Mouse (Mus musculus): ENCODE results near the gene Dop1b. TPM values are rescaled to one million over a fixed set of nuclear protein-coding genes. Genes with fewer than 3 reads are reported as not detected.
A peak's percentile ranks its signal among the peaks of the same experiment; 100 is the strongest.

Dop1b gene
- polyA plus RNA-seq, 1 experiment, result 16.9 TPM

DNA sequence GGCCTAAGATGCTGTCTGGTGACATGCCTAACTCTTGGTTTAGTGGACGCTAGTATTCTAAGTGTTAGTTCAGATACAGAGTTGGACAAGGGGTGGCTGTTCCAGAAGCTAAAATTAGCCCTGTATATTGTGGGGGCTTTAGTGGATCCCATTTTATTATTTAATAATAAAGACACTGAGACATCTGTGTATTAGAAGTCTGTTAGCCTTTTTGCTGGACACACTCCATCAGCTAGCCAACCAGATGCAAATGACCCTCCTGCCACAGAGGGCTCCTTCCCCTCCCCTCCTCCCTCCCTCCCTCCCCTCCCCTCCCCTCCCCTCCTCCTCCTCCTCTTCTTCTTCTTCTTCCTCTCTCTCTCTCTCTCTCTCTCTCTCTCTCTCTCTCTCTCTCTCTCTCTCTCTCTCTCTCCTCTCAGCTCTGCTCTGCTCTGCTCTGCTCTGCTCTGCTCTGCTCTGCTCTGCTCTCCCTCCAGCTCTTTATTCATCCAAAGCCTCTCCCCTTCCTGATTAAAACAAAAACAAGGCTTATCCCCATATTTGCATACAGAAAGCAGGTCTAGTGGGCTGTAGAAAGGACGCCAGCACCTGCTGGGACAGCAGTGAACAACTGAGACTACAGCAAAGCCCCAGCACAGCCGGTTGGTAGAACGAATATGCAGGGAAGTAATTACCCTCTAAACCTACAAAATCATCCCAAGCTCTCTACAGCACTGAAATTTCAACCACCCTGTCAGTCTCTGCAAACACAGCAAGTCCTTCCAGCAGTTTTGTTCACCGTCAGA, 78.5 kb downstream of the Dop1b start:
- Histone ChIP-seq H3K9ac (ENCODE audit: low read depth, poor library complexity, severe bottlenecking) (no peak overlapping the region), H3K4me1 (ENCODE audit: control insufficient read depth, insufficient read depth, low read length) (peaks cover 6% of the 10 kb centered on the region), H3K27me3 (ENCODE audit: control insufficient read depth, insufficient read depth, low read length, poor library complexity, severe bottlenecking) (no peaks in the 10 kb centered on the region), H3K36me3 (ENCODE audit: control insufficient read depth, insufficient read depth, low read length, poor library complexity, severe bottlenecking) (no peaks in the 10 kb centered on the region), H3K9me3 (replicated peaks; ENCODE audit: control insufficient read depth, insufficient read depth, low read length, poor library complexity, severe bottlenecking) (no peaks in the 10 kb centered on the region), H3K27ac (ENCODE audit: insufficient read depth, low read length) (peak overlapping the region; percentile 85), H3K4me3 (ENCODE audit: low read depth, low read length) (no peak overlapping the region)
- TF ChIP-seq CTCF (IDR thresholded peaks at IDR 0.05; ENCODE audit: low read depth, low read length) (no peak), POLR2A (IDR thresholded peaks at IDR 0.05; ENCODE audit: insufficient read depth, low read length) (no peak), EP300 (IDR thresholded peaks at IDR 0.05; ENCODE audit: insufficient read depth, low read depth, low read length) (peak; percentile 60; the same call in 1 of the 2 replicates)

DNA sequence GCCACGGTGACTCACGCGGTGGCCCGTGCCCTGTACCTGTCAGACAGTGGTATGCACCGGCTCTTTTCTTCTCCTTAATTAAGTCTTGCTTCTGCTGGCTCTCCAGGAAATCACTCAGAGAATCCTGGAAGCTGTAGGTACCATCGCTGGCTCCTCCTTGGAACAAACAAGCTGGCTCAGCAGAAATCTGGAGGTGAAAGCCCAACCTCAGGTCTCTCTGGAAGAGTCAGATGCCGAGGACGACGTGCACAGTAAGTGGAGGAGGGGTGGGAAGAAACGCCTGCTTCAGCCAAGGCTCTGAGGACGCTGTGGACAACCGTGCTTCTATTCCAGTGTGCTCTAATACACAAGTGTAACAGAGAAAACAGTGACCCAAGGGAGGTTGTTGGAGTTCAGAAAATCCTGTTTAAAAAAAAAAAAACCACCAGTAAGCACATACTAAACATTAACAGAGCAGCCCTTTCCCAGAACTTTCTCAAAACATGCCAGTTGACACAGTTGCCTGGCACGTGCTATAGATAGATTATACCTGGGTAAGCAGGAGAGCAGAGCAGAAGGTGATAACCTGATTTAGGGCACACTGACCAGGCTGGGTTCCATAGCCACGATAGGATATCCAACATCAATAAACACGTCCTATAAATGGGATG, 81.4 kb downstream of the Dop1b start:
- Histone ChIP-seq H3K27me3 (ENCODE audit: control insufficient read depth, insufficient read depth, low read length, poor library complexity, severe bottlenecking) (no peaks in the 10 kb centered on the region), H3K27ac (ENCODE audit: insufficient read depth, low read length) (no peak overlapping the region), H3K9ac (ENCODE audit: low read depth, poor library complexity, severe bottlenecking) (no peak overlapping the region), H3K4me1 (ENCODE audit: control insufficient read depth, insufficient read depth, low read length) (peaks cover 6% of the 10 kb centered on the region), H3K9me3 (replicated peaks; ENCODE audit: control insufficient read depth, insufficient read depth, low read length, poor library complexity, severe bottlenecking) (no peaks in the 10 kb centered on the region), H3K4me3 (ENCODE audit: low read depth, low read length) (no peak overlapping the region), H3K36me3 (ENCODE audit: control insufficient read depth, insufficient read depth, low read length, poor library complexity, severe bottlenecking) (no peaks in the 10 kb centered on the region)
- no peak for TF ChIP-seq CTCF (IDR thresholded peaks at IDR 0.05; ENCODE audit: low read depth, low read length)

DNA sequence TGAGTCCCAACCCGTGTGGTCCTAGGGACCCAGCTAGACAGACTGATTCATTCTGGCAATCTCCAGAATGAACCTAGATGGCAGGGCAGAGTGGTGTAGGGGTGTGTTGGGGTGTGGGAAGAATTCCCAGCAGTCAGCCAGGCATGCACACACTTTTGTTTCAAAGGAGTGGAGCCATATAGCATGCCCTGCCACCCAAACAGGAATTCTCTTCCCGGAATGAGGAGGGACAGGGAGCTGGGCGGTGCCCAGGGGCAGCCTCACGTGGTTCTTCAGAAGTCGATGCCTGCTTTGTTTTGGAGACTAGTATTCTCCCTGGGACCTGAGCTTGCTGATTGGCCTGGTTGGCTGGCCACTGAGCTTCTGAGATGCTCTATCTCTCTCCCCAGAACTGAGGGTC, 83.1 kb downstream of the Dop1b start:
- Histone ChIP-seq H3K27me3 (ENCODE audit: control insufficient read depth, insufficient read depth, low read length, poor library complexity, severe bottlenecking) (no peaks in the 10 kb centered on the region), H3K36me3 (ENCODE audit: control insufficient read depth, insufficient read depth, low read length, poor library complexity, severe bottlenecking) (no peaks in the 10 kb centered on the region), H3K4me3 (ENCODE audit: low read depth, low read length) (peak overlapping the region; percentile 44), H3K9ac (ENCODE audit: low read depth, poor library complexity, severe bottlenecking) (peak overlapping the region; percentile 42), H3K9me3 (replicated peaks; ENCODE audit: control insufficient read depth, insufficient read depth, low read length, poor library complexity, severe bottlenecking) (no peaks in the 10 kb centered on the region), H3K27ac (ENCODE audit: insufficient read depth, low read length) (peak overlapping the region; percentile 33), H3K4me1 (ENCODE audit: control insufficient read depth, insufficient read depth, low read length) (peaks cover 6% of the 10 kb centered on the region)
- TF ChIP-seq POLR2A (IDR thresholded peaks at IDR 0.05; ENCODE audit: insufficient read depth, low read length) (no peak), EP300 (IDR thresholded peaks at IDR 0.05; ENCODE audit: insufficient read depth, low read depth, low read length) (peak; percentile 57; the same call in 1 of the 2 replicates)

DNA sequence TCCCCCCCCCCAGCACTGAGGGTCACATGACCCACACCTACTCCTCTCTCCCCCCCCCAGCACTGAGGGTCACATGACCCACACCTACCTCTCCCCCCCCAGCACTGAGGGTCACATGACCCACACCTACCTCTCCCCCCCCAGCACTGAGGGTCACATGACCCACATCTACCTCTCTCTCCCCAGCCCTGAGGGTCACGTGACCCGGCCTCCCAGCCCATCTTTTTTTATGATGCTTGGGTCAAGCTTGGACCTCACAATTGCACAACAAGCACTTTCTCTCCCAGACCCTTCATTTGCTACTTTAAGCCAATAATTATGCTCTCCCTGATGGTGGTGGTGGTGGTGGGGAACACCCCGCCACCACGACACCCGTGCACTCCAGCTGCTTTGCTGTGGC, 83.7 kb downstream of the Dop1b start:
- Histone ChIP-seq H3K9me3 (replicated peaks; ENCODE audit: control insufficient read depth, insufficient read depth, low read length, poor library complexity, severe bottlenecking) (no peaks in the 10 kb centered on the region), H3K4me1 (ENCODE audit: control insufficient read depth, insufficient read depth, low read length) (peaks cover 6% of the 10 kb centered on the region), H3K4me3 (ENCODE audit: low read depth, low read length) (no peak overlapping the region), H3K27ac (ENCODE audit: insufficient read depth, low read length) (peak overlapping the region; percentile 2), H3K36me3 (ENCODE audit: control insufficient read depth, insufficient read depth, low read length, poor library complexity, severe bottlenecking) (no peaks in the 10 kb centered on the region), H3K9ac (ENCODE audit: low read depth, poor library complexity, severe bottlenecking) (no peak overlapping the region), H3K27me3 (ENCODE audit: control insufficient read depth, insufficient read depth, low read length, poor library complexity, severe bottlenecking) (no peaks in the 10 kb centered on the region)
- no peak for TF ChIP-seq EP300 (IDR thresholded peaks at IDR 0.05; ENCODE audit: insufficient read depth, low read depth, low read length)
- TF ChIP-seq POLR2A (IDR thresholded peaks at IDR 0.05; ENCODE audit: insufficient read depth, low read length), result no peak
- no peak for TF ChIP-seq CTCF (IDR thresholded peaks at IDR 0.05; ENCODE audit: low read depth, low read length)

DNA sequence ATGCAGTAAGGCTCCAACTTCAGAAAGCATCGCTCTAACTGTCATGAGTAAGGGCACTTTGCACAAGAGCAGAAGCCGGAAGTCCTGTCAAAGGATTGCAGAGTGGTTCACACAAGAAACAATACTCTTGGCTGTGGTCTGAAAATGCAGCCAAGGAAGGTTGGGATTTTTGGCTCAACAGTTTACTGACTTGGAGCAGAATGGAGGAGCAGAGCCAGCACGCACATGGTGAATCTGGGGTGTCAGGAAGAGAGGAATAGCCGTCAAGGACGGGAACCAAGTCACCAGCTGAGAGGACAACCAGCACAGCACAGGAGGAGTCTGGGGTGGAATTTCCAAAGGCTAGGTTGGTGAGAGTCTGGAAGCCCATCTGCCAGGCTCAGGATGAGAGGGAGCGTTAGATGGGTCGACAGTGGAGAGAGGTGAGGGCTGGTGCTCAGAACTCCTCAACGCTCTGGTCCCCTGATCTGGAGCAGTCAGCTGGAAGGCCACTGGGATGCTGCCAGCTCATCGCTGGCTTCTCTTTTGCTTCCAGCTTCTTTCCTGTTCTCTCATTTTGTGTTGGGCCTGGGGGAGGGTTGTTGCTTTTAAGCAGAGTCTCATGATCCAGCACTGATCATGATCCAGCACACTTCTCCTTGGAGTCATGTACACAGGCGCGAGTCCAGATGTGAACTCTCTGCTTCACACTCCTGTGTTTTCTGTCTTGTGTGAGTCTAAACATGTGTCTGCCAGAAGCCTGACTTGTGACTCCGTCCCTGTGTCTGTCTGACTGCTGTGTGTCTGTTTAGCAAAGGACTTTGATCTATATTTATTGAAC, 85.5 kb downstream of the Dop1b start:
- TF ChIP-seq CTCF (IDR thresholded peaks at IDR 0.05; ENCODE audit: low read depth, low read length), result no peak
- no peak for TF ChIP-seq EP300 (IDR thresholded peaks at IDR 0.05; ENCODE audit: insufficient read depth, low read depth, low read length)
- no peak for TF ChIP-seq POLR2A (IDR thresholded peaks at IDR 0.05; ENCODE audit: insufficient read depth, low read length)
- Histone ChIP-seq H3K9me3 (replicated peaks; ENCODE audit: control insufficient read depth, insufficient read depth, low read length, poor library complexity, severe bottlenecking) (no peaks in the 10 kb centered on the region), H3K9ac (ENCODE audit: low read depth, poor library complexity, severe bottlenecking) (no peak overlapping the region), H3K27me3 (ENCODE audit: control insufficient read depth, insufficient read depth, low read length, poor library complexity, severe bottlenecking) (no peaks in the 10 kb centered on the region), H3K4me1 (ENCODE audit: control insufficient read depth, insufficient read depth, low read length) (peaks cover 2% of the 10 kb centered on the region), H3K4me3 (ENCODE audit: low read depth, low read length) (no peak overlapping the region), H3K36me3 (ENCODE audit: control insufficient read depth, insufficient read depth, low read length, poor library complexity, severe bottlenecking) (no peaks in the 10 kb centered on the region), H3K27ac (ENCODE audit: insufficient read depth, low read length) (no peak overlapping the region)

All from ES-Bruce4 (cell line).